Mouse (Mus musculus) limb, embryonic 13.5 days (tissue): ENCODE results near the gene Trp53i11. TPM values are rescaled to one million over a fixed set of nuclear protein-coding genes. Genes with fewer than 3 reads are reported as not detected.

Experiments used
- ATAC-seq: fragments of 200-750 bp; cut with Nextera tagmentation; 2 replicates; pipeline ENCODE4 v1.8.0; 2017; ENCODE audit warnings: low read depth, moderate number of reproducible peaks, moderate TSS enrichment; ENCODE audit not compliant: low FRiP score
- H3K27ac ChIP-seq: fragments of 300-500 bp; sonication (generic); 2 replicates; pipeline ENCODE4 v1.5.1; 2015; ENCODE audit warnings: inconsistent platforms, mild to moderate bottlenecking, moderate library complexity
- H3K27me3 ChIP-seq: fragments of 300-500 bp; sonication (generic); 2 replicates; pipeline ENCODE4 v1.6.1; 2015; ENCODE audit warnings: mild to moderate bottlenecking, inconsistent platforms
- H3K36me3 ChIP-seq: fragments of 300-500 bp; sonication (generic); 2 replicates; pipeline ENCODE4 v1.6.1; 2015; ENCODE audit warnings: inconsistent platforms, mild to moderate bottlenecking, moderate library complexity
- H3K4me1 ChIP-seq: fragments of 300-500 bp; sonication (generic); 2 replicates; pipeline ENCODE4 v1.6.1; 2015; ENCODE audit warnings: inconsistent platforms
- H3K4me2 ChIP-seq: fragments of 300-500 bp; sonication (generic); replicated peaks from 2 replicates; pipeline ENCODE4 v1.6.1; 2015; ENCODE audit warnings: inconsistent platforms, mild to moderate bottlenecking, moderate library complexity
- H3K4me3 ChIP-seq: fragments of 300-500 bp; sonication (generic); 2 replicates; pipeline ENCODE4 v1.5.1; 2015; ENCODE audit warnings: moderate library complexity, mild to moderate bottlenecking, inconsistent platforms
- H3K9ac ChIP-seq: fragments of 300-500 bp; sonication (generic); 2 replicates; pipeline ENCODE4 v1.6.1; 2015; ENCODE audit warnings: mild to moderate bottlenecking, inconsistent platforms
- H3K9me3 ChIP-seq: fragments of 300-500 bp; sonication (generic); 2 replicates; pipeline ENCODE4 v1.6.1; 2016; ENCODE audit warnings: inconsistent platforms
- WGBS: fragments of 180-500 bp; shearing (Covaris S2); methylation state at CpG from one replicate; pipeline ENCODE4 v1.1.7; 2015; 5-methylcytosine and 5-hydroxymethylcytosine counted together
- polyA plus RNA-seq: library from polyadenylated mRNA; unstranded; fragments of >200 nt; fragmentation: Nextera tagmentation; extraction: Ambion mirVana; gene quantifications from 2 replicates; pipeline ENCODE4 v1.2.1, GENCODE M21; 2015

Gene Trp53i11
- polyA plus RNA-seq, 1 experiment from 2014 or later: 24.6 TPM

GRCm38 (mm10) chr2:93190771-93191487 lies 3.6 kb downstream of the Trp53i11 start:
- Histone ChIP-seq H3K4me1 (peaks cover 32% of the 10 kb centered on the region), H3K9ac (no peak overlapping the region), H3K4me3 (no peak overlapping the region), H3K27me3 (peaks cover 22% of the 10 kb centered on the region), H3K9me3 (no peaks in the 10 kb centered on the region), H3K4me2 (no peak overlapping the region), H3K27ac (no peak overlapping the region), H3K36me3 (no peaks in the 10 kb centered on the region)
- ATAC-seq: no peak
- 24% methylated on average over 9 of the region's 9 CpGs for WGBS

DNA sequence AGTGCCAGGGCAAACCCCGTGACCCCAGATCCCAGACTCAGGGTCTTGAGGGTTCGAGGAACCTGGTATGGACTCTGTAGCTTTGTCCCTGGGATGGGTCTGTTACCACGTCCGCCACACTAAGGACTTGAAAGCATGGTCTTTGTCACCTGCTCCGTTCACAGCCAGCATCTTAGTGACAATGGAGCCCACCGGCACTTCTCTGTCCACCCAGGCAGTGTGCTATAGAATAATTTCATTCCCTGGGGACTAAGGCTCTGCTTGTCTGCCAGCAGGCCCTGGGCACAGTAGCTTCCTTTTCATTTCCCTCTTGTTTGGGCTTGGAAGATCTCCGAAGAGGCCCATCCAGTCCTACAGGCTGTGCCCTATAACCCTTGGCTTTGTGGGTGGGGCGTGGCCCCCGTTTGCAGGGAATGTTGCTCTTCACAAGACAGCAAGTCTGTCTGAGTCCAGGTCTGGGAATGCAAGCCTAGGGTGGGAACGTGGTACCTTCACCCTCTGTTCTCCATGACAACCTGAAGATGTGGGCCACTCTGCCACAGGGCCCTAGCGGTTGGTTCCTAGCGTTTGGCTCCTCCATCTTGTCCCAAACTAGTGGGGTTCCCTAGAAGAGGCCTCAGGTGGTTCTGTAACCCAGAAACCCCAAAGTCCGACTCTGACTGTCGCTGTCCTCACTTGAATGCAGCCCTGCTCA lies 4.3 kb downstream of the Trp53i11 start:
- 80% methylated on average over 14 of the region's 14 CpGs for WGBS
- ATAC-seq: no peak
- Histone ChIP-seq H3K27me3 (peaks cover 15% of the 10 kb centered on the region), H3K9me3 (no peaks in the 10 kb centered on the region), H3K36me3 (no peaks in the 10 kb centered on the region), H3K9ac (no peak overlapping the region), H3K4me3 (no peak overlapping the region), H3K4me2 (no peak overlapping the region), H3K27ac (no peak overlapping the region), H3K4me1 (peaks cover 32% of the 10 kb centered on the region)

DNA sequence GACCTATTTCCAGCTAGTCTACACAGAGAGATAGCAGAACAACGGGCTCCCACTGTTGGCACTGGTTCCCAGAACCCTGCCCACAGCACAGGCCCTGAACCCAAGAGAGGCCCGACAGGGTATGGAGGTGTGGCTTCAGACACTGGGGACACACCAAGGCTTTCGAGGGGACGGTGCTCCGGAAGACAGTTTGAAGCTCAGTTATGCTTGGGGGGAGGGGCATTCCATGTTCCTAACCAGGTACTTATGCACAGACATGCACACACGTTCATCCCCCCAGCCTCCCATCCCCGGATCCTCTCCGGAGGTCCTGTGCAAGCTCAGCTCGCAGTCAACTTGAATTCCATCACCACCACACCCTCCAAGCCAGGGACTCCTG lies 4.8 kb downstream of the Trp53i11 start:
- H3K9ac ChIP-seq: no peak overlapping the region
- H3K27me3 ChIP-seq: peaks cover 10% of the 10 kb centered on the region
- no peak overlapping the region for H3K4me3 ChIP-seq
- peaks cover 29% of the 10 kb centered on the region for H3K4me1 ChIP-seq
- no peak for ATAC-seq
- H3K36me3 ChIP-seq: no peaks in the 10 kb centered on the region
- no peaks in the 10 kb centered on the region for H3K9me3 ChIP-seq
- H3K27ac ChIP-seq: no peak overlapping the region
- 57% methylated on average over 9 of the region's 9 CpGs for WGBS
- 0 out of 2 replicates have a peak overlapping the region, but pooled peaks have one; percentile 3 for H3K4me2 ChIP-seq

DNA sequence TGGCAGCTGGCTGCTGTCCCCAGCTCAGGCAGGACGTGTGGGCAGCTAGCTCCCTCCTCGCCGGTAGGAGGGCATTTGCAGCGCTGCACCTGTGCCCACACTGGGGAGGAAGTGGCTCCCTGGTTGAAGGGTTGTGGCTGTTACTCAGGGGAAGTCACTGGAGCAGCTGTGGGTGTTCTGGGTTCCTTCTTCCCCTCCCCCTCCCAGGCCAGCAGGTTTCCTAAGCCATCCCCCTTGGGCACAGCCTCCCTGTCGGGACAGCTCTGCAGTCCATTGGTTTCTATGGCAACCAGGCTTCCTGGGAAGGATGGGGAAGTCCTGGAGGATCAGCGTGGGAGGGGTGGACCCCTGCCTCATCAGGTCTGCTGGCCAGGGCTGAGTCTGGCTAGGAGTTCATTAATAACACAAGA lies 5.3 kb downstream of the Trp53i11 start:
- peaks cover 9% of the 10 kb centered on the region for H3K27me3 ChIP-seq
- no peaks in the 10 kb centered on the region for H3K36me3 ChIP-seq
- H3K27ac ChIP-seq: no peak overlapping the region
- WGBS: 10% methylated on average over 6 of the region's 6 CpGs
- H3K4me1 ChIP-seq: peaks cover 27% of the 10 kb centered on the region
- 0 out of 2 replicates have a peak overlapping the region, but pooled peaks have one; percentile 3 for H3K4me2 ChIP-seq
- H3K9ac ChIP-seq: no peak overlapping the region; the same call in 1 of the 2 replicates
- ATAC-seq: no peak
- H3K9me3 ChIP-seq: no peaks in the 10 kb centered on the region
- H3K4me3 ChIP-seq: no peak overlapping the region

GRCm38 (mm10) chr2:93193806-93194205 lies 6.5 kb downstream of the Trp53i11 start:
- H3K27ac ChIP-seq: no peak overlapping the region
- no peaks in the 10 kb centered on the region for H3K9me3 ChIP-seq
- no peak for ATAC-seq
- H3K36me3 ChIP-seq: no peaks in the 10 kb centered on the region
- peaks cover 22% of the 10 kb centered on the region for H3K4me1 ChIP-seq
- no peak overlapping the region for H3K4me3 ChIP-seq
- 63% methylated on average over 4 of the region's 4 CpGs for WGBS
- no peak overlapping the region for H3K9ac ChIP-seq
- no peak overlapping the region for H3K4me2 ChIP-seq
- peaks cover 9% of the 10 kb centered on the region for H3K27me3 ChIP-seq

- no peak overlapping the region for H3K4me3 ChIP-seq
- ATAC-seq: peak; percentile 13; the same call in 1 of the 2 replicates
Observed at GRCm38 (mm10) chr2:93198846-93199245, 11.5 kb downstream of the Trp53i11 start.

DNA sequence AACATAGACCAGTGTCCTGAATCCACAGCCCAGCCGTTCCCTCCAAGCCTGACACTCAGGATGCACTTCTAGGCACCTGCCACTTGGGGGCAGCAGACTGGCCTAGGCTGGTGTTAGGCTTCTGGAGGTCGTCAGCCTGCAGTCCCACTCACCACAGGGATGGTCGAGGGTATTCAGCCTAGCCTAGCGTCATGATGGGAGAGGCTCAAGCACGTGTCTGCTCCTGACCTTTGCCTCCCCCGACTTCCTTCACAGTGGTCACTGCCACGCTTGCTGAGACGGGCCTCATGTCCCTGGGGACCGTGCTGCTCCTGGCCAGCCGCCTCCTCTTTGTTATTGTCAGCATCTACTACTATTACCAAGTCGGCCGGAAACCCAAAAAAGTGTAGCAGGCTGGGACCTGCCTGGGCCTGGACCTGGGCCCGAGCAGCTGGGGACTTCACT lies 12.2 kb downstream of the Trp53i11 start:
- H3K9ac ChIP-seq: no peak overlapping the region
- H3K9me3 ChIP-seq: no peaks in the 10 kb centered on the region
- WGBS: 47% methylated on average over 13 of the region's 13 CpGs
- ATAC-seq: peak; percentile 7; the same call in 1 of the 2 replicates
- no peaks in the 10 kb centered on the region for H3K27me3 ChIP-seq
- peaks cover 19% of the 10 kb centered on the region for H3K36me3 ChIP-seq
- peaks cover 10% of the 10 kb centered on the region; the same call in 1 of the 2 replicates for H3K4me1 ChIP-seq
- no peak overlapping the region for H3K4me2 ChIP-seq
- no peak overlapping the region for H3K4me3 ChIP-seq
- H3K27ac ChIP-seq: no peak overlapping the region

More at GRCm38 (mm10) chr2:93198846-93199245, 11.5 kb downstream of the Trp53i11 start:
- no peak overlapping the region for H3K9ac ChIP-seq
- no peaks in the 10 kb centered on the region for H3K9me3 ChIP-seq
- no peaks in the 10 kb centered on the region for H3K27me3 ChIP-seq
- no peak overlapping the region for H3K4me2 ChIP-seq
- no peak overlapping the region for H3K27ac ChIP-seq
- H3K36me3 ChIP-seq: peaks cover 19% of the 10 kb centered on the region
- 15% methylated on average over 3 of the region's 3 CpGs for WGBS
- peaks cover 10% of the 10 kb centered on the region; the same call in 1 of the 2 replicates for H3K4me1 ChIP-seq

GRCm38 (mm10) chr2:93200681-93201340 lies 13.5 kb downstream of the Trp53i11 start:
- H3K27ac ChIP-seq: no peak overlapping the region
- H3K9me3 ChIP-seq: no peaks in the 10 kb centered on the region
- H3K9ac ChIP-seq: no peak overlapping the region
- no peak overlapping the region for H3K4me3 ChIP-seq
- peaks cover 10% of the 10 kb centered on the region; the same call in 1 of the 2 replicates for H3K4me1 ChIP-seq
- H3K27me3 ChIP-seq: no peaks in the 10 kb centered on the region
- no peak overlapping the region for H3K4me2 ChIP-seq
- peaks cover 32% of the 10 kb centered on the region for H3K36me3 ChIP-seq
- WGBS: 61% methylated on average over 10 of the region's 10 CpGs
- ATAC-seq: no peak

- no peak for ATAC-seq
- H3K9me3 ChIP-seq: no peaks in the 10 kb centered on the region
- 87% methylated on average over 3 of the region's 3 CpGs for WGBS
Observed at GRCm38 (mm10) chr2:93201997-93202396, 14.6 kb downstream of the Trp53i11 start.

GRCm38 (mm10) chr2:93202782-93203181 lies 15.4 kb downstream of the Trp53i11 start:
- no peak for ATAC-seq
- no peak overlapping the region for H3K4me2 ChIP-seq
- H3K9me3 ChIP-seq: no peaks in the 10 kb centered on the region

More at GRCm38 (mm10) chr2:93201997-93202396, 14.6 kb downstream of the Trp53i11 start:
- no peak overlapping the region for H3K9ac ChIP-seq
- H3K36me3 ChIP-seq: peaks cover 34% of the 10 kb centered on the region
- H3K4me1 ChIP-seq: peaks cover 10% of the 10 kb centered on the region; the same call in 1 of the 2 replicates
- no peak overlapping the region for H3K4me2 ChIP-seq
- H3K27ac ChIP-seq: no peak overlapping the region
- H3K4me3 ChIP-seq: no peak overlapping the region
- H3K27me3 ChIP-seq: no peaks in the 10 kb centered on the region

DNA sequence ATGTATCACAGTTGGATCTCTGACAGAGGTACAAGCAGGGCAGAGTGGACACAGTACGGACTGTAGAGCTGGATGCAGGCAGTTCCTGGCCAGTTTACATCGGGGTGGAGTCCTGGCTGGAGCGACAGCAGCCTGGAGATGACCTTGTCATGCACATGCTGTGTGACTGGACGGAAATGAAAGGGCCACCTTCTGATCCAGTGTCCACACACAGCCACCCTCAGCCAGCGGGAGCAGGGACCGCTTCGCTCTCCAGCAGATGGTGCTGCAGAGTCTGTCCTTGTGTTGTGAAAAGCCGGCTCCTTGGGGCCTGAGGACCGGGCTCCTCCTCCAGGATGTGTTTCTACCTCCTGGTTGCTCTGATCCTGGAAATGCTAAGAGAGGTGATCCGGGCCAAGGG lies 16.3 kb downstream of the Trp53i11 start:
- H3K4me3 ChIP-seq: no peak overlapping the region
- 18% methylated on average over 10 of the region's 10 CpGs for WGBS
- H3K27ac ChIP-seq: no peak overlapping the region
- ATAC-seq: peak; percentile 35; the same call in 1 of the 2 replicates
- peaks cover 10% of the 10 kb centered on the region; the same call in 1 of the 2 replicates for H3K4me1 ChIP-seq
- H3K27me3 ChIP-seq: no peaks in the 10 kb centered on the region
- H3K9me3 ChIP-seq: no peaks in the 10 kb centered on the region
- peaks cover 36% of the 10 kb centered on the region for H3K36me3 ChIP-seq
- no peak overlapping the region for H3K4me2 ChIP-seq
- no peak overlapping the region for H3K9ac ChIP-seq

More at GRCm38 (mm10) chr2:93202782-93203181, 15.4 kb downstream of the Trp53i11 start:
- Histone ChIP-seq H3K9ac (no peak overlapping the region), H3K36me3 (peaks cover 34% of the 10 kb centered on the region), H3K27me3 (no peaks in the 10 kb centered on the region), H3K27ac (no peak overlapping the region), H3K4me3 (no peak overlapping the region), H3K4me1 (peaks cover 10% of the 10 kb centered on the region; the same call in 1 of the 2 replicates)
- WGBS: 19% methylated on average over 1 of the region's 1 CpGs

DNA sequence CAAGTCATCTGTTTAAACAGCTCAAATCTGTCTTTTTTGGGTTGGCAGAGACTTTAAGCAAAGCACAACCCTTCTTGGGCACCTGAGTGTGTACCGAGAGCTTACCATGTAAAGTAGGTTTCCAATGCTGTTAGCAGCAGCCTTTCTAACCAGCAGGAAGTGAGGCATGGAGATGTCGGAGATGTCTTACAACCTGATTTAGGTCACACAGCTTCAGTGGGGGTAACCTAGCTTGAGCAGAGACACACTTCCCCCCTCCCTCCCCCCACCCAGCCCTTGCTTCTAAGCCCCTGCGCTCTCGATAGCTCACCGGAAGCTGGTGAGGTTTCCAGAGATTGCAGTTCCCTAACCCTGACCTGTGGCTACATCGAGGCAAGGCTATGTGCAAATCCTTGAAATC lies 17.2 kb downstream of the Trp53i11 start:
- H3K4me1 ChIP-seq: peaks cover 8% of the 10 kb centered on the region; the same call in 1 of the 2 replicates
- H3K4me2 ChIP-seq: no peak overlapping the region
- H3K4me3 ChIP-seq: no peak overlapping the region
- 78% methylated on average over 6 of the region's 6 CpGs for WGBS
- H3K9me3 ChIP-seq: no peaks in the 10 kb centered on the region
- no peak overlapping the region for H3K9ac ChIP-seq
- H3K27me3 ChIP-seq: no peaks in the 10 kb centered on the region
- ATAC-seq: no peak
- no peak overlapping the region for H3K27ac ChIP-seq
- H3K36me3 ChIP-seq: peaks cover 40% of the 10 kb centered on the region
